Mouse (Mus musculus) cerebellum, adult 18-20 months (tissue): ENCODE measurements at regions not wholly inside any gene's neighbourhood (a gene's known extent, or its start where the extent isn't known, plus 50 kb on each side); places are given as distances from the start of the nearest gene placed in this dataset.
A peak's percentile ranks its signal among the peaks of the same experiment; 100 is the strongest.
"Not testable (repeated sequence)": the region's sequence is repeated elsewhere in the genome, so short reads cannot be mapped to it uniquely, and the experiment has no call there.

Experiments used
- DNase-seq, 2 experiments: peaks; one replicate each; pipeline ENCODE4 v3.0.0; 2021

- DNase-seq: no peak
These were observed 50.7 kb upstream of the Rabgap1l start for GRCm38 (mm10) chr1:160843671-160844070.

GRCm38 (mm10) chr1:160844709-160845108 lies 51.7 kb upstream of the Rabgap1l start:
- not testable (repeated sequence) for DNase-seq

GRCm38 (mm10) chr1:160850674-160851073 lies 55.5 kb upstream of the Rc3h1 start:
- no peak for DNase-seq

- no peak for DNase-seq
These were observed 51.8 kb upstream of the Rc3h1 start for GRCm38 (mm10) chr1:160854410-160854809.

GRCm38 (mm10) chr1:160855411-160855810 lies 50.8 kb upstream of the Rc3h1 start:
- DNase-seq: no peak

- DNase-seq: peak in 1 of 2 experiments; percentile 14
These were observed 50.1 kb upstream of the Rc3h1 start for GRCm38 (mm10) chr1:160855926-160856620.
